Mouse (Mus musculus): ENCODE measurements around the gene Ube3b.

DNA sequence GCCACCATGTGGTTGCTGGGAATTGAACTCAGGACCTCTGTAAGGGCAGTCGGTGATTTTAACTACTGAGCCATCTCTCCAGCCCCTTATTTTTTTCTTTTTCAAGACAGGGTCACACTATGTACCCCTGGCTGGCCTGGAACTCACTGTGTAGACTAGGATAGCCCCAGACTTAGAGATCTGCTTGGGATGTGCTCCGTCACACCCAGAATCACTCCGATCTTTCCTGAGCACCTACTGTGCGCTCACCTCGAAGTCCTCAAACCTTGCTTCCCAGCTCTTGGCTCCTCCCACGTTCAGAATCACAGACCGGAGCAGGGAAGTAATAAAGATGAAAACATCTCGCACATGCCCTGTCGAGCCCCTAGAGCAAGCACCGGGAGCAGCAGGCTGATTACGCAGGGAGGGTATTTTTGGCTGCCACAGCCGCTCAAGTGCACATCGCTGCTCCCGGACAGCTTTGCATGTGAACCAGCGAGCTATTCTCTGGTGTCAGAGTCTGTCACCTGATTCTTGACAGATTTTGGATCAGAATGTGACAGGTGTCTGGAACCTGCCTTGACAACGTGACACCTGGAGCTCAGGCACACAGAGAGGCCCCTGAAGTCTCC is 76.7 kb downstream of the Ube3b start:
- no peak for TF ChIP-seq CTCF (IDR thresholded peaks at IDR 0.05; ENCODE audit: extremely low read depth, insufficient read length, insufficient replicate concordance, low read depth, low read length)
- TF ChIP-seq POLR2A (IDR thresholded peaks at IDR 0.05; ENCODE audit: low read depth, low read length): no peak

Data from small intestine, adult 2 months (tissue).